Mouse (Mus musculus): Measurements from ENCODE around the gene Tomm40. TPM values are rescaled to one million over a fixed set of nuclear protein-coding genes. Genes with fewer than 3 reads are reported as not detected.

Gene Tomm40
- polyA plus RNA-seq (2012; rRNA removed), result 115 and 118 TPM in 2 replicates

DNA sequence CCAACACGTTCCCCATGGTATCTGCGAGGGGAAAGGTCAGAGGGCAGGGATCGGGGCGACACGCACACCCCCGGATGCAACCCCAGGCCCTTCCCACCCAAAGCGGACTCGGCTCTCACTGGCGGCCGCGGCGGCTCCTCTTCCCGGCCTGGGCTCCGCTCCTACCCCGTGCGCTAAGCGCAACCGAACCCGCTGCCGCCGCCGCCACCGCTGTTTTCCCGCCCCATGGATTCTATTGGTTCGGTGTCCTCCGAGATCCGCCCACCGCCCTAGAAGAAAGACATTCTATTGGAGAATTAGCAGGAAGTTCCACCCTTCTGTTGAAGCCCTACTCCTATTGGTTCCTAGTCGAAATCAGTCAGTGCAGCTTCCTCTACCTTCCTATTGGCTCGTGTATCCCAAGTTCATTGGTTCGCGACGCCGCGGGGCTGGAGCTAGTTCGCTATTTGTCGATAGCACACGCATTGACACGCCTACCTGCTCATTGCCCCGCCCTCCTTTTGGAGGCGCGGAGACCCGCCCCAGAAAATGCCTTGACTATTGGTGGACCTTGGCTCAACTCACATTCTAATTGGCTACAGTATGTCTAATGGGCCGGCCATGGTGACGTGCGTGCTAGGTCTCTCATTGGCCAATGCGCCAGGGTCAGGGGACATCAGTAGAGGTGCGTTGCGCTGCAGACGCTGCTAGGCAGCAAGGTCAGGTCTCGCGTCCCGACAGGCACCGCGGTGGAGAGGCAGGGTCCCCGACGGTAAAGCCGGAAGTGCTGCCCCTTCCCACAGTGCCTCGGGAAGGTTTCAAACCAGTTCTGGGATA lies at the start of gene Tomm40:
TSS of gene Tomm40 (minus strand) at position 200 of the 816 bp plus-strand sequence.
- DNase-seq (ENCODE audit: extremely low spot score in 1 of 2, low spot score in 1 of 2), result peak; percentile 99 to 100

DNA sequence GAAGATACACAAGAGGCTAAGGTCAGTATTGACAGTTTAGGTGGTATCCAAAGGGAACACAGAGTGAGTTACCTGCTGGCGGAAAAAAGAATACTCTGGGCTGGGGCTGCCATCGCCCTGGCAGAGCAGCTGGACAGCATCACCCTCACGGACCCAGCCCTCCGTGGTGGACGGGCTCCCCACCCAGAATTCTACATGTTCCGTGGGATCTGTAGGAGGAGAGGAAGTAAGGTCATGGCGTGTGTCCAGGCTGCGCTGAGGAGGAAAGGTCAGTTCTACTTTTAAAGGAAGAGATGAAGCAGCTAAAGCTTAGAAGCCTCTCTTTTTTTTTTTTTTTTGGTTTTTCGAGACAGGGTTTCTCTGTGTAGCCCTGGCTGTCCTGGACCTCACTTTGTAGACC lies 49.3 kb upstream of the Tomm40 start:
- no peak for DNase-seq (ENCODE audit: extremely low spot score in 1 of 2, low spot score in 1 of 2)

DNA sequence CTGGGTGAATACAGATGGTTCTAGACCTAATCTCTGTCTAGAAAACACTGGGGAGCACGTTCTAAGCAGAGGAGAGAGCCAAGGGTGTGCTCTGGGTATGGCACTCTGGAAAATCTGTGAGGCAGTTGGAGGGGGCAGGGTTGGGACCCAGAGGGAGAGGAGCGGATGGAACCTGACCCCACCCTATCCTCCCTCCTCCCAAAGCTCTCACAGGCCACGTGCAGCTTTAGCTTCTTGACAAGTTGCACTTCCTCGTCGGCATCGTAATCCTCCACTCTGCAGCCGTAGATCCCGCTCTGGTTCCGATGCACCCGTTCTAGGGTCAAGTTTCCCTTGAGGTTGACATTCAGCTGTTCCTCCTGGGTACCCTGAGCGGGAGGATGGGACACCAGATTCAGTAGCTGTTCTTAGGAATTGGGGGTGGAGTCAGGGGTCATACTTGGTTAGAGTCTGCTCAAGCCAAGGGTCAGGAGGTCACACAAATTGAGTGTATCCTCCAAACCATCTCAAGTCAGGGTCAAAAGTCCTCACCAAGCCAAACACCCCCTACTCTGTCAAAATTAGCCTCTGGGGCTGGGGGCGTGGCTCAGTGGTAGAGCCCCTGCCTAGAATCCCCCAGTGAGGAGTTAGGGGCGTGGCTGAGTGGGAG lies 48.7 kb upstream of the Tomm40 start:
- DNase-seq (ENCODE audit: extremely low spot score in 1 of 2, low spot score in 1 of 2), result no peak

DNA sequence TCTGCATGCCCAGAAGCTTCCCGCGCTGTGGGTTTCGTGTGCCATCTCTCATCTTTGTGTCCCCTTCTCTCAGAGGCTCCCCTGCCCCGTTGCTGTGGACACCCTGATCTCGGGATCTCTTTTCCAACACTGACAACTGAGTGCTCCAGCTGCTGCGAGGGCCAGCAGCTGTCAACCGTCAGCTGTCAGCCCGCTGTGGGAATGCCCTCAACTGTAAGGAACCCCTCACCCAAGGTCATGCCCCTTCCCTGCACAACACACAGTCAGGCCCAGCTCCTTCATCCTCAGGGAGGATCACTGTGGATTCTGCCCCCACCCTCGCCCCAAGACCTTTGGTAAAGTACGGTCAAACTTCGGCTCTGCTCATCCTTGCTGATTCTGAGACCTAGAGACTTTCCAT lies 47.0 kb upstream of the Tomm40 start:
- DNase-seq (ENCODE audit: extremely low spot score in 1 of 2, low spot score in 1 of 2), result no peak

DNA sequence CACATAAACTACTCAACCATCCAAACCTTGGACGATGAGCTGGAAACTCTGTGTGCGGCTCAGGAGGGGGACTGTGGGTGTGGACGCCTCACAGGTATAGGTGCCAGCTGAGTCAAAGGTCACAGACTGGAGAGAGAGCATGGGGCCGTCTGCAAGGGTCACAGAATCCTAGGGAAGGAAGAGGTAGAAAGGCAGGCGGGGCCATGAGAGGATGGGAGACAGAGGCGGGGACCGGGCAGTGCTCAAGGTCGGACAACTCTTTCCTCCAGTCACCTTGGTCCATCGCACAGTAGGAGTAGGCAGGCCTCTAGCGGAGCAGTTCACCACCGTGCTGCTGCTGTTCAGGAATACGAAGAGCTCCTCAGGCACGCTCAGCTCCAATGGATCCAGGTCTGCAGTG lies 44.8 kb upstream of the Tomm40 start:
- no peak for DNase-seq (ENCODE audit: extremely low spot score in 1 of 2, low spot score in 1 of 2)

DNA sequence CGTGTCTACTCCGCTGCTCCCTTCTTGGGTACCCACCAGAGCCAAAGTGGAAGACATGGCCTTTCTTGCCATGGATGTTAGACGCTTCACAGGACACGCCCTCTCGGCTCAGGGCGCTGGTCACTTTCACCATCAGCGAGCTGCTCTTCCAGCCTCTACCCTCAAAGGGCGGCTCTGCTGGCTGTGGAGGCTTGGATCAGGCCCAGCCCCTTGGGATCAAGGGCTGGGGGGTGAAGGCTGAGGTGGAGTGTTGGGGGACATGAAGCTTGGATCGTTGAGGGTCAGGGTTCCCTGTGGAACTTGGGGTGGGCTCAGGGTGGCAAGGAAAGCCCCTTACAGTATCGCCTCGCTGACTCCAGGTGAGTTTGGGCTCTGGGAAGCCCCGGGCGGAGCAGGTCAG lies 43.4 kb upstream of the Tomm40 start:
- no peak for DNase-seq (ENCODE audit: extremely low spot score in 1 of 2, low spot score in 1 of 2)

DNA sequence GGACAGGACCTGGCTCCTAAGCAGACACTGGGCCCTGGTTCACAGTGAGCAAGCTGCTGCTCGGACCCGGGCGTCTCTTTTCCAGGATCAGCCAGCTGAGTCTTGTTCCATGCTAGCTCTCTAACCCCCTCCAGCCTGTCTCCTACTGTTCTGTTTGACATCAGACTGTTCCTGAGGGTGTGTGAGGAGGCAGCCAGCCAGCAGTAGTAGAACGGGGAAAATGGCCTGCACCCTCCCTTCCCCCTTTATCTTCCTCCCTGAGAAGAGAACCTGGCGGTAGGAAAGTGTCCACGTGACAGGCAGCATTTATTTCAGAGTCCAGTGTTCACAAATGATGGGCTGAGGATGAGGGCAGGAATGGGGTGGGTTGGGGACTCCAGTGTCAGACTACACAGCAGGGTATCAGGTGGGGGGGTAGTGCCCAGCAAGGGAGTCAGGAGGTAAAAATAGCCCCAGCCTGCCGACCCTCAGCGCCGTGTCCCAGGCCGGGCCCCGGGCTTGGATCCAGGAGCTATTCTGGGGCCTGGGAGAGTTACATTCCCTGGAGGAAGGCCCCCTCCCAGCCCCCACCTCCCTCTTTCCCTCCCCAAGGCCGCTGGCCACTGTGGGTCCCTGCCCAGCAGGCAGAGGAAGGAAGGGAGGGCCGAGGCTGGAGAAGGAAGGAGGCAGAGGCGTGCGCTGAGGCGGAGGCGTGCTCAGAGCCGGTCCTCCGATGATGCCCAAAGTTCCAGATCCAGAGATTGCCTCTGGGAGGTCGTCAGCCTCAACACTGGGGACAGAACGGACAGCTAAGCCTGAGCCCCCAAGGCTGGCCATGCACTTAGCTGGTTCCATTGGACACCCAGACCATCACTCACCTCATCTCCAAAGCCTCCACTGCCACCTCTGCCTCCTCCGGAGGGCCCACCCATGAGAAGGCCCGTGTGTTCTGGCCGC lies 40.9 kb upstream of the Tomm40 start:
- no peak for DNase-seq (ENCODE audit: extremely low spot score in 1 of 2, low spot score in 1 of 2)

DNA sequence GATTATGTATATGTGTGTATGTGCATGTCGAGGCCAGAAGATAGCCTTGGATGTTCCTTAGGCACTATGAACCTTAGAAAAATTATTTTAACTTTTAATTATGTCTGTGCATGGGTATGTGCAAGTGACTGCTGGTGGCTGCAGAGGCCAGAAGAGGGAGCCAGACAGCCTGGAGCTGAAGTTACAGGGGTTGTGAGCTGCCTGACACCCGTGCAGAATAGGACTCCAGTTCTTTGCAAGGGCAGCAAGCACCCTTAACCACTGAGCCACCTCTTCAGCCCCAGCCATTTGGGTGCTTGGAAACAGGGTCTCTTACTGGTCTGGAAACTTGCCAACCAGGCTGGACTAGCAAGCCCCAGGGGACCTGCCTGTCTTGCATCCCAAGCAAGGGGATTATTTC lies 39.8 kb upstream of the Tomm40 start:
- no peak for DNase-seq (ENCODE audit: extremely low spot score in 1 of 2, low spot score in 1 of 2)

DNA sequence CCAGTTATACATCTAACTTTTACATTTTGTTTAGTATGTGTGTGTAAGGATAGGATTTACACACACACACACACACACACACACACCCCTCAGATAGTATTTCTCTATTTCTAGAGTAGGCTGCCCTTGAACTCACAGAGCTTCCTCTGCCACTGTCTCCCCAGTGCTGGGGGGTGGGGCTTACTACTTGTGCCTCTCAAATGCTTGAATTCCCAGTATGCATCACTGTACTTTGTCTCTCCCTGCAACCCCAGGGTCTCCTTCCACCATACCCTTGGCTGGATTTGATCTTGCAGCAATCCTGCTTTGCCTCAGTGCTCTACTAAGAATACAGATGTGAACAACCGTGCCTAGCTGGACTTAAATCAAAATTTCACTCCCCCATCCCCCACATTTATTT lies 38.8 kb upstream of the Tomm40 start:
- no peak for DNase-seq (ENCODE audit: extremely low spot score in 1 of 2, low spot score in 1 of 2)

DNA sequence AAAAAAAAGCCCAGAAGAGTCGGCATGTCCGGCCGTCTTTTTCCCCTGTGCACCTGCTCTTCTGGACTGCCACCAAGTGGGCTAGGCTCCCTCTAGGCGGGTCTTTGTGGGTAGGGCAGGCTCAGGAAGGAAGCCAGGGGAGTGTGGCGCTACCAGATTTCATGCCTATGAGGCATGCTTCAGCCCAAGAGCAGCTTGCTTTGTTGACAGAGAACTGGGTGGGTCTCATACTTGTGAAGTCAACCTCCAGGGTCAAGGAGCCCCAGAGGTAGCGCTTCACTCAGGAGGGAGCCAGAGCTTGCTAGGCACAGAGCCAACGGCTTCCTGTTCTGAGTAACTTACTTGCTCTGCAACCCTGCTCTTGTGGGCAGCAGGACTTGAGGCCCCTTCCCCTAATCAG lies 38.3 kb upstream of the Tomm40 start:
- no peak for DNase-seq (ENCODE audit: extremely low spot score in 1 of 2, low spot score in 1 of 2)

DNA sequence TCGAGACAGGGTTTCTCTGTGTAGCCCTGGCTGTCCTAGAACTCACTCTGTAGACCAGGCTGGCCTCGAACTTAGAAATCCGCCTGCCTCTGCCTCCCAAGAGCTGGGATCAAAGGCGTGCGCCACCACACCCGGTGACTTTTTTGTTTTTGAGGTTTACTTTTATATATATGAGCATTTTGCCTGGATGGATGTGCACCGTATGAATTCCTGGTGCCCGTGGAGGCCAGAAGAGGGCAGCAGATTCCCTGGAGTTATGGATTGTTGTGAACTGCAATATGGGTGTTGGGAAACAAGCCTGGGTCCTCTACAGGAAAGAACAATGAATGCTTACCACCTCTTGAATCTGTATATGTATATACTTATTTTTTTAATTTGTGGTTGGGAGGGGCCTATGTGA lies 37.4 kb upstream of the Tomm40 start:
- no peak for DNase-seq (ENCODE audit: extremely low spot score in 1 of 2, low spot score in 1 of 2)

DNA sequence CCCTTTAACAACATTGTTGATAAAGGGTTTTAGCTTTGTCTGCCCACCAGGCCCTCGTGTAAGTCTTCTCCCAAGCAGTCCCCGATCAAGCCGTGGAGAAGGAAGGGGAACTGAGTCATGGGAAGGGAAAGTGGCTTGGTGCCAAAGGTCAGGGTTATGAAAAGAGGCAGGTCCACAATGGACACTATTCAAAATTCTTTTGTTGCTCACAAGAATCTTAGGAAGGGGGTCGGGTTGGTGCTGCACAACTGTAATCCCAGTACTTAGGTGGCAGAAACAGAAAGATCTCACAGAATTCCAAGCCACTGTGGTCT lies 35.8 kb upstream of the Tomm40 start:
- no peak for DNase-seq (ENCODE audit: extremely low spot score in 1 of 2, low spot score in 1 of 2)

DNA sequence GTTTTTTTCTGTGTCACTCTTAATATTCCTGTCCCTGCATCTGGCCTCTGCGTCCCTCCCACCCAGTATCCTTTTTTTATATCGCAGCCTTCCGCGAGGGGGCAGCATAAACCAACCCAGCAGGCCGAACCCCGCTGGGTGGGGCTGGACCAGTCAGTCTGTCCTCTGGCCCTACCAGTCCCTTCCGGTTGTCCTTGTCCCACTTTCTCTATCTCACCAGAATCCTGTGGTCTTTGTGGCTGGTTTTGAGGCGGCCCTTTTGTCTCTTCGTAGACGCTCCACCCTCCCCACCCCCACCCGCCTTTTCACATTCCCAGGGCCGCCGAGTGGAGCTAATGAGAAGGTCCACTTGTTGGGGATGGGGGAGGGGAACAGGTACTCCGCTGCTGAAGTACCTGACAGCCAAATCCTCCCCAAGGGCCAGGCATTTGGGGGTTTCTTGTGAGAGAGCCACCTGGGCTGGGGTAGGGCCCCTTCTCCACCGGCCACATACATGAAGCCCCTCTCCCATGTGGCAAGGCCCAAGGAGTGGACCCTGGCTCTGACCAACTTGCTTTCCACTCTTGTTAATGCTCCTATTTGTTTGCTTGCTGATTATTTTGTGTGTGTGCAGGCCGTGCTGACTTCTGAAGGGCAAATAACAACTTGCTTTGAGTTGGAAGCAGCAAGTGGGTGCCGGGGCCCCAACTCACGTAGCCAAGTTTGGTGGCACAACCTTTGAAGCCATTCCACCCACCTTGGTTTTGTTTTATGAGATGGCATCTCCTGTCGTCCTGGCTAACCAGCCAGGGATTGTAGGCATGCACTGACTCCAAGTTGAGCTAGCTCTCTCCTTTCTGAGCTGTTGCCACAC lies 35.2 kb upstream of the Tomm40 start, which contains the start of gene Nectin2:
TSS of gene Nectin2 (minus strand) at position 267 of the 853 bp plus-strand sequence.
- peak; percentile 65 to 79 for DNase-seq (ENCODE audit: extremely low spot score in 1 of 2, low spot score in 1 of 2)

DNA sequence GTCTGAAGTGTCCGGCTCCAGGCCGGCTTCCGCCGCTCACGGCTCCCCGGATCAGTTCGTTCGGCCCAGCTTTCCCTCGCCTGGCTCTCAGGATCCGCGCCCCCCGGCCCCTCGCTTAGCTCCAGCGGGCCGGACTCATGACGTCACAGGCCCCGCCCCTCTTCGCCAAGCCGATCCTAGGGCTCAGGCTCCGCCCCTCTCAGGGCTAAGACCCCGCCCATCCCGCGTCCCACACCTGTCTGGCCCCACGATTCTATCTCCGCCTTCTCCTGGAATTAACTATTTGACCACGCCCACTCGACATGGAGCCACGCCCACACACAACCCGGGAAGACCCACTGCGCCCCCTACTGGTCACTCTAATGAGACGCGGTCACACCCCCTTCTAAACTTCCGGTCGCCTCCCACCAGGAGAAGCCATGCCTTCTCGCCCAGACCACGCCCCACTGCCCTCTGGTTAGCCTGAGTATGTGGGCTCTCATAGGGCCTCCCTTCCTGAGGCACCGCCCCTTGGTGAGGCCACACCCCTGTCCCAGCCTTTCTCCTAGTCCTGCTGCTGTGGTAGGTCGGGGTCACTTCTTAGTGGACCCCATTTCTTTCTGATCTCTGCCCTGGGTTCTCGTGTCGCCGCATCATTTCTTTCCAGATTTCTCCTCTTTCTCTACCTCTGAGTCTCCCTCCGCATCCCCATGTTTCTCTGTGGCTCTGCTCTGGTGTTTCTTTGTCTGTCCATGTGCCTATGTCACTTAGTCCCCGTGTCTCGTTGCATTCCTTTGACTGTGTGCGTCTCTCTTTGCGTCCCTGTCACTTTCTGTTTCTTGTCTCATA lies 34.4 kb upstream of the Tomm40 start:
- peak; percentile 89 to 95 for DNase-seq (ENCODE audit: extremely low spot score in 1 of 2, low spot score in 1 of 2)

DNA sequence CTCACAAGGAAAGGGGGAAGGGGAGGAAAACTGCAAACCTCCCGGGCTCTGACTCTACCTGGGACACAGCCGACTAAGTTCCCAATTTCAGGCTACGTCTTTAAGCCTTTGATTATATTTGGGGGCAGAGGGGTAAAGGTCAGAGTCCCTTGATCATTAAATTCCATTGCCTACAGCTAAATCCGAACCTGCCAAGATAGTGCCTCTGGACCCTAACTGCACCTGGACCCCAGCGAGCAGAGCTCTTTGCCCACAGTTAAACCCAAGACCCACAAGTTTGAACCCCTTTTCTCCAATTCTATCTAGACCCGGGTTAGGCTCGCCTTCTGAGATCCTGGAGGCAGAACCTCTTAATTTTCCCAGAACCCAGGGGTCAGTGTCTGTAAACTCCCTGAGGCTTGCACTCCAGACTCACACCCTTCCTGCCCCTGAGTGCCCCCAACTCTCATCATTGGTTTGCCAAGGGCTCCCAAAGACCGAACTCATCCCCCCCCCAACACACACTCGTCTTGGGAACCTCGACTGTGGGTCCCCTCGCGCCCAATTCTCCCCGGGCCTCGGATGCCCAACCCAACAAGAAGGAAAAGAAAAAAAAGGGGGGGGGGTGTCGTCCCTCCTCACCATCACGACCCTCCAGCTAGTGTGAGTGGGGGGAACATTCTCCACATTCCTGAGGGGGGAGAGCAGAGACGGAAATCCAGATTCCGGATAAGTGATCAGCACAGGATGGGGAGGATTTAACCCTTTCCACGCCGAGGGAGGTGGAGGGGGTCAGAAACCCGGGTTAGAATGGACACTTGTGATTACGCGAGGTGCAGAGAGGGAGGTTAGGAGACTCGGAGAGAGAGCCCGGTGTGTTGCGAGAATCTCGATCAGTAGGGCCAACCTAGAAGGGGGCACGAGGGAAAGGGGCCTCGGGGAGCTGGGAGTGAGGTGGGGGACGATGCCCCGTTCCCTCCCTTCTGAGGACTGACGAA lies 33.3 kb upstream of the Tomm40 start:
- DNase-seq (ENCODE audit: extremely low spot score in 1 of 2, low spot score in 1 of 2), result peak in 1 of 2 experiments; percentile 10

DNA sequence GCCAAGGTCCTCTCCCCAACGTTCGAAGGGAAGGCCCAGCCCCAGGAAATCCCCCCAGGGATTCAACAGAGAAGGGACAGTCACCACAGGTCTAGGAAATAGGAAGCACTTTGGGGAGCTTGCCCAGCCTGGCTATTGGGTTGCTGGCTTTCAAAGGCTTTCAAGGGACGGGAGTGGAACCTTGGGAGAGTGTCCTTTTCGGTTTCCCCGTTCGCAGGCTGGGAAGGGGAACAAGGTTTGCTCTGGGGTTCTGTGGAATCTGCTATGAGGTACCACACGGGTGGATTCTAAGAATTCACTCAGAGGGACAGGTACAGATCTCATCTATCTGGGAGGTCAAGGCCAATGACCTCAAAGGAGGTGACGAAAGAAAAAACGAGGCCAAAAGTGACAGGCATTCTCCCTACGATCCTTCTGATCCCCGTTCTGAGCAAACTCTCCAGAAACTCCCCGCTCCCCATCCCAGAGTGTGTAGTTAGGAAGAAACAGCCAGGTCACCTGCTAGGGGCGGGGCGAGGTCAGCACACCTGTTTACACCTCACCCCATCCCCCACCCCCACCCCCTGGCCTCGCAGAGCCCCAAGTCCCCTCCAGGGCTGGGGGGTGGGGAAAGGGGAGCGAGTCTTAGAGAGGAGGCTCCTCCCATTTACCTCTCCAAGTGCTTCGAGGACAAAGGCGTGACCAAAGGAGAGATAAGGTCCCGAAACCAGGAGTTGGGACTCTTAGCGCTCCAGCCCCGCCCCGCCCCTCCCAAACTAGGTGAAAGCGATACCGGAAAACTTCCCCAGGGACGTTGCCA lies 32.4 kb upstream of the Tomm40 start:
- no peak for DNase-seq (ENCODE audit: extremely low spot score in 1 of 2, low spot score in 1 of 2)

DNA sequence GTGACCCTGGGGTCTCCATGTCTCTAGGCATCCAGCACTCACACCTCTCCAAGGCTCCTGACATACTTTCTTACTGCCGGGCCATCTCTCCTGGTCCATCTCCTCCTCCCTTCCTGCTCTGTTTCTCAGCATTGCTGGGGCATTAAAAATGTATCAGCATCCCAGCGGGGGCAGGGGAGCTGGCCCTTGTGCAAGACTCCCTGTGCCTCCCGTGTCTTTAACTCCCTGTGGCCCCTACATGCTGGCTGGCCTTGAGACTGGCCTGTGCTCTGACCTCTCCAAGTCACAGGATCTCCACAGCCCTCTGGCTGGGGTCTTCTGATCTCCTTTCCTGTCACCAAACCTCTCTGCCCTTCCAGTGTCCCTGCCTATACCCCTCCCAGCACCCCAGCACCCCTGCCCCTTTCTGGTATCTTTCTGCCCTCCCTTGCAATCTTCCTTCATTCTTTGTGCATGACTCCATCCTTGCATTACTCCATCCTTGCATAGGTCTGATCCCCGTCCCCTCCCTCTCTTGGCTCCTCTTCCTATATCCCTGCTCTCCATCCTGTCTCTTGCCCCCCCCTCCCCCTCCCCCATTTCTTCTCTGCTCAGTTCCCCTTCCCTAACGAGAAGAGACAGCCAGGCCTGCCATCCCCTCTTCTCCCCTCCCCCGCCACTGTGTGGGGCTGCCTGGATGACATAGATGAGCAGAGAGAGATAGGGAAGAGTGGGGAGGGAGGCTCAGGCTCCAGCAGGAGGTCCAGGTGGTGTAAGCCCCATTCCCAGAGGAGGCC lies 31.4 kb upstream of the Tomm40 start:
- DNase-seq (ENCODE audit: extremely low spot score in 1 of 2, low spot score in 1 of 2), result no peak

Data from frontal cortex, adult 2 months (tissue).